Mouse (Mus musculus): ENCODE data around the gene C1qtnf5.

DNA sequence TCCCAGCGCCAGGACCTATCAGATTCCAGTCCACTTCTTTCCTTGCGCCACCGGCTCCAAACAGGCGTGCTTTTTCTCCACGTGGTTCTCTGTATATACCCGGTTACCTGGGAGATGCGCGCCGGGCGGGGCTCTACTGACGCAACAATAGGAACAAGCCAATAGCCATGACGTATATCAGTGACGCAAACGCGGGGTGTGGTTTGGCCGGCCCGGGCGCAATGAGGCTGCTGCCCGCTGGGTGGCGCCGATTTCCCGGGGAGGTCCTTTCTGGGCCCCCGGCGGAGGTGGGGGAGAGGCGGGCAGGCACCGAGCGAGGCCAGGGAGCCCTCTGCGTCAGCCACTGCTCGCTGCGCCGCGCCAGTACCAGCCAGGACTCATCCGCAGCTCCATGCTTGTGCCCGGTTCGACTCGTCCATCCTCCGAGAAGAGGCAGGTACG lies 40.2 kb upstream of the C1qtnf5 start, which contains the start of gene Usp2:
- peak; percentile 79 for TF ChIP-seq POLR2A (IDR thresholded peaks at IDR 0.05; ENCODE audit: borderline replicate concordance, insufficient read depth, low read length)
- peak; percentile 71; the same call in 1 of the 2 replicates for TF ChIP-seq CTCF (IDR thresholded peaks at IDR 0.05; ENCODE audit: borderline replicate concordance, insufficient read depth, low read depth, low read length)

Data from cerebellum, adult 2 months (tissue).